Mouse (Mus musculus): Measurements from ENCODE around the gene Ajap1. TPM values are rescaled to one million over a fixed set of nuclear protein-coding genes. Genes with fewer than 3 reads are reported as not detected.
A peak's percentile ranks its signal among the peaks of the same experiment; 100 is the strongest.

Ajap1 gene
- polyA plus RNA-seq, 1 experiment from 2014 or later = not detected

- Histone ChIP-seq H3K27me3 (ENCODE audit: control insufficient read depth, insufficient read depth, low read length) (no peaks in the 10 kb centered on the region), H3K4me3 (ENCODE audit: control insufficient read depth in 1 of 2, insufficient read depth in 1 of 2, low read depth in 1 of 2, low read length in 2 of 2) (no peak overlapping the region), H3K9ac (ENCODE audit: low read length) (no peak overlapping the region), H3K4me2 (ENCODE audit: low read length) (no peak overlapping the region), H3K4me1 (ENCODE audit: control insufficient read depth in 2 of 2, insufficient read depth in 2 of 2, low read length in 2 of 2) (no peaks in the 10 kb centered on the region), H3K27ac (replicated peaks in 1 of 2; ENCODE audit: control insufficient read depth in 1 of 2, insufficient read depth in 1 of 2, low read depth in 2 of 2, low read length in 2 of 2) (no peak overlapping the region), H3K36me3 (ENCODE audit: control insufficient read depth, insufficient read depth, low read length) (no peaks in the 10 kb centered on the region), H3K9me3 (ENCODE audit: control insufficient read depth, low read length) (0 out of 2 replicates have a peak, but pooled peaks cover 2% of the 10 kb centered on the region)
- 81% methylated on average over 1 of the region's 1 CpGs for WGBS
- ATAC-seq (ENCODE audit: insufficient number of reproducible peaks, insufficient read depth, low FRiP score, low read depth) = 0 out of 2 replicates have a peak, but pooled peaks have one; percentile 32
These were observed 28.9 kb upstream of the Ajap1 start for GRCm38 (mm10) chr4:153511530-153511929.

- H3K27ac ChIP-seq (replicated peaks in 1 of 2; ENCODE audit: control insufficient read depth in 1 of 2, insufficient read depth in 1 of 2, low read depth in 2 of 2, low read length in 2 of 2) = no peak overlapping the region
- H3K4me1 ChIP-seq (ENCODE audit: control insufficient read depth in 2 of 2, insufficient read depth in 2 of 2, low read length in 2 of 2) = no peaks in the 10 kb centered on the region
- H3K27me3 ChIP-seq (ENCODE audit: control insufficient read depth, insufficient read depth, low read length) = no peaks in the 10 kb centered on the region
- H3K4me3 ChIP-seq (ENCODE audit: control insufficient read depth in 1 of 2, insufficient read depth in 1 of 2, low read depth in 1 of 2, low read length in 2 of 2) = no peak overlapping the region
- H3K9me3 ChIP-seq (ENCODE audit: control insufficient read depth, low read length) = no peaks in the 10 kb centered on the region
- no peak overlapping the region for H3K4me2 ChIP-seq (ENCODE audit: low read length)
- ATAC-seq (ENCODE audit: insufficient number of reproducible peaks, insufficient read depth, low FRiP score, low read depth) = no peak
- 23% methylated on average over 7 of the region's 7 CpGs for WGBS
- H3K36me3 ChIP-seq (ENCODE audit: control insufficient read depth, insufficient read depth, low read length) = no peaks in the 10 kb centered on the region
- no peak overlapping the region for H3K9ac ChIP-seq (ENCODE audit: low read length)
These were observed 19.3 kb upstream of the Ajap1 start for GRCm38 (mm10) chr4:153501936-153502335.

GRCm38 (mm10) chr4:153492444-153492843, 9.8 kb upstream of the Ajap1 start:
- H3K9me3 ChIP-seq (ENCODE audit: control insufficient read depth, low read length) = no peaks in the 10 kb centered on the region
- no peaks in the 10 kb centered on the region for H3K36me3 ChIP-seq (ENCODE audit: control insufficient read depth, insufficient read depth, low read length)
- no peaks in the 10 kb centered on the region for H3K4me1 ChIP-seq (ENCODE audit: control insufficient read depth in 2 of 2, insufficient read depth in 2 of 2, low read length in 2 of 2)
- no peak overlapping the region for H3K27ac ChIP-seq (replicated peaks in 1 of 2; ENCODE audit: control insufficient read depth in 1 of 2, insufficient read depth in 1 of 2, low read depth in 2 of 2, low read length in 2 of 2)
- WGBS = 55% methylated on average over 9 of the region's 9 CpGs
- no peak overlapping the region for H3K4me3 ChIP-seq (ENCODE audit: control insufficient read depth in 1 of 2, insufficient read depth in 1 of 2, low read depth in 1 of 2, low read length in 2 of 2)
- H3K4me2 ChIP-seq (ENCODE audit: low read length) = no peak overlapping the region
- no peak for ATAC-seq (ENCODE audit: insufficient number of reproducible peaks, insufficient read depth, low FRiP score, low read depth)
- no peak overlapping the region for H3K9ac ChIP-seq (ENCODE audit: low read length)
- 0 out of 2 replicates have a peak, but pooled peaks cover 3% of the 10 kb centered on the region for H3K27me3 ChIP-seq (ENCODE audit: control insufficient read depth, insufficient read depth, low read length)

GRCm38 (mm10) chr4:153489116-153489515, 6.5 kb upstream of the Ajap1 start:
- Histone ChIP-seq H3K9ac (ENCODE audit: low read length) (no peak overlapping the region), H3K4me2 (ENCODE audit: low read length) (no peak overlapping the region), H3K9me3 (ENCODE audit: control insufficient read depth, low read length) (no peaks in the 10 kb centered on the region), H3K36me3 (ENCODE audit: control insufficient read depth, insufficient read depth, low read length) (no peaks in the 10 kb centered on the region), H3K27me3 (ENCODE audit: control insufficient read depth, insufficient read depth, low read length) (peaks cover 22% of the 10 kb centered on the region), H3K27ac (replicated peaks in 1 of 2; ENCODE audit: control insufficient read depth in 1 of 2, insufficient read depth in 1 of 2, low read depth in 2 of 2, low read length in 2 of 2) (no peak overlapping the region), H3K4me1 (ENCODE audit: control insufficient read depth in 2 of 2, insufficient read depth in 2 of 2, low read length in 2 of 2) (no peaks in the 10 kb centered on the region), H3K4me3 (ENCODE audit: control insufficient read depth in 1 of 2, insufficient read depth in 1 of 2, low read depth in 1 of 2, low read length in 2 of 2) (no peak overlapping the region)
- 67% methylated on average over 8 of the region's 8 CpGs for WGBS
- no peak for ATAC-seq (ENCODE audit: insufficient number of reproducible peaks, insufficient read depth, low FRiP score, low read depth)

GRCm38 (mm10) chr4:153485913-153486312, 3.3 kb upstream of the Ajap1 start:
- peaks cover 54% of the 10 kb centered on the region for H3K27me3 ChIP-seq (ENCODE audit: control insufficient read depth, insufficient read depth, low read length)
- H3K9ac ChIP-seq (ENCODE audit: low read length) = no peak overlapping the region
- 45% methylated on average over 4 of the region's 4 CpGs for WGBS
- peaks cover 3 to 12% of the 10 kb centered on the region in 2 experiments; a peak in 2 of 4 replicates for H3K4me1 ChIP-seq (ENCODE audit: control insufficient read depth in 2 of 2, insufficient read depth in 2 of 2, low read length in 2 of 2)
- ATAC-seq (ENCODE audit: insufficient number of reproducible peaks, insufficient read depth, low FRiP score, low read depth) = no peak
- no peak overlapping the region for H3K27ac ChIP-seq (replicated peaks in 1 of 2; ENCODE audit: control insufficient read depth in 1 of 2, insufficient read depth in 1 of 2, low read depth in 2 of 2, low read length in 2 of 2)
- no peak overlapping the region for H3K4me2 ChIP-seq (ENCODE audit: low read length)
- H3K9me3 ChIP-seq (ENCODE audit: control insufficient read depth, low read length) = no peaks in the 10 kb centered on the region
- no peak overlapping the region for H3K4me3 ChIP-seq (ENCODE audit: control insufficient read depth in 1 of 2, insufficient read depth in 1 of 2, low read depth in 1 of 2, low read length in 2 of 2)
- H3K36me3 ChIP-seq (ENCODE audit: control insufficient read depth, insufficient read depth, low read length) = no peaks in the 10 kb centered on the region

- H3K27ac ChIP-seq (replicated peaks in 1 of 2; ENCODE audit: control insufficient read depth in 1 of 2, insufficient read depth in 1 of 2, low read depth in 2 of 2, low read length in 2 of 2) = no peak overlapping the region
- peaks cover 3 to 12% of the 10 kb centered on the region in 2 experiments; a peak in 2 of 4 replicates for H3K4me1 ChIP-seq (ENCODE audit: control insufficient read depth in 2 of 2, insufficient read depth in 2 of 2, low read length in 2 of 2)
- H3K4me3 ChIP-seq (ENCODE audit: control insufficient read depth in 1 of 2, insufficient read depth in 1 of 2, low read depth in 1 of 2, low read length in 2 of 2) = no peak overlapping the region
- WGBS = 6% methylated on average over 7 of the region's 7 CpGs
- H3K4me2 ChIP-seq (ENCODE audit: low read length) = no peak overlapping the region
- ATAC-seq (ENCODE audit: insufficient number of reproducible peaks, insufficient read depth, low FRiP score, low read depth) = no peak
- H3K36me3 ChIP-seq (ENCODE audit: control insufficient read depth, insufficient read depth, low read length) = no peaks in the 10 kb centered on the region
- no peak overlapping the region for H3K9ac ChIP-seq (ENCODE audit: low read length)
- peaks cover 70% of the 10 kb centered on the region for H3K27me3 ChIP-seq (ENCODE audit: control insufficient read depth, insufficient read depth, low read length)
- no peaks in the 10 kb centered on the region for H3K9me3 ChIP-seq (ENCODE audit: control insufficient read depth, low read length)
These were observed 1.8 kb upstream of the Ajap1 start for GRCm38 (mm10) chr4:153484392-153484791.

GRCm38 (mm10) chr4:153481361-153482234, 1.0 kb downstream of the Ajap1 start:
- WGBS = under 1% methylated on average over 62 of the region's 71 CpGs
- peaks cover 3 to 12% of the 10 kb centered on the region in 2 experiments; a peak in 2 of 4 replicates for H3K4me1 ChIP-seq (ENCODE audit: control insufficient read depth in 2 of 2, insufficient read depth in 2 of 2, low read length in 2 of 2)
- H3K9ac ChIP-seq (ENCODE audit: low read length) = no peak overlapping the region; the same call in 1 of the 2 replicates
- no peaks in the 10 kb centered on the region for H3K9me3 ChIP-seq (ENCODE audit: control insufficient read depth, low read length)
- peak overlapping the region; percentile 14 to 33; a peak in 3 of 4 replicates for H3K4me3 ChIP-seq (ENCODE audit: control insufficient read depth in 1 of 2, insufficient read depth in 1 of 2, low read depth in 1 of 2, low read length in 2 of 2)
- peaks cover 95% of the 10 kb centered on the region for H3K27me3 ChIP-seq (ENCODE audit: control insufficient read depth, insufficient read depth, low read length)
- H3K27ac ChIP-seq (replicated peaks in 1 of 2; ENCODE audit: control insufficient read depth in 1 of 2, insufficient read depth in 1 of 2, low read depth in 2 of 2, low read length in 2 of 2) = no peak overlapping the region
- peak overlapping the region; percentile 66 for H3K4me2 ChIP-seq (ENCODE audit: low read length)
- no peaks in the 10 kb centered on the region for H3K36me3 ChIP-seq (ENCODE audit: control insufficient read depth, insufficient read depth, low read length)
- no peak for ATAC-seq (ENCODE audit: insufficient number of reproducible peaks, insufficient read depth, low FRiP score, low read depth)
